Mouse (Mus musculus) spleen, adult 2 months (tissue): ENCODE measurements around the gene Thada. TPM values are rescaled to one million over a fixed set of nuclear protein-coding genes. Genes with fewer than 3 reads are reported as not detected.
"Not testable (repeated sequence)": the region's sequence is repeated elsewhere in the genome, so short reads cannot be mapped to it uniquely, and the experiment has no call there.

ENCODE experiments used
- DNase-seq, 2 experiments: peaks; one replicate each; pipeline versions ENCODE4 v3.0.0 to v3.0.0-alpha.2; 2012 to 2021; ENCODE audit warnings: low spot score in 2 of 2, low read depth in 1 of 2
- H3K27ac ChIP-seq: fragments of 200-500 bp; 2 replicates; pipeline ENCODE4 v1.5.1; 2012; ENCODE audit warnings: low read length, inconsistent platforms; ENCODE audit not compliant: insufficient read depth
- H3K27me3 ChIP-seq: fragments of 200-500 bp; 2 replicates; pipeline ENCODE4 v1.6.1; 2012; ENCODE audit warnings: mild to moderate bottlenecking, moderate library complexity, low read length, inconsistent platforms; ENCODE audit not compliant: control insufficient read depth, insufficient read depth
- H3K36me3 ChIP-seq: fragments of 200-500 bp; 2 replicates; pipeline ENCODE4 v1.6.1; 2012; ENCODE audit warnings: mild to moderate bottlenecking, low read length, inconsistent platforms; ENCODE audit not compliant: control insufficient read depth, insufficient read depth
- H3K4me1 ChIP-seq: fragments of 200-500 bp; 2 replicates; pipeline ENCODE4 v1.6.1; 2011; ENCODE audit warnings: inconsistent platforms; ENCODE audit not compliant: control insufficient read depth, insufficient read depth, insufficient read length
- H3K4me3 ChIP-seq: fragments of 200-500 bp; 2 replicates; pipeline ENCODE4 v1.5.1; 2011; ENCODE audit warnings: mild to moderate bottlenecking, inconsistent platforms; ENCODE audit not compliant: insufficient read depth, insufficient read length; ENCODE audit errors: extremely low read depth
- CTCF ChIP-seq: fragments of 200-500 bp; IDR thresholded peaks from 2 replicates; pipeline ENCODE4 v1.5.1; 2011; ENCODE audit warnings: mild to moderate bottlenecking, inconsistent platforms; ENCODE audit not compliant: insufficient read depth, insufficient read length, insufficient replicate concordance; ENCODE audit errors: extremely low read depth
- POLR2A ChIP-seq: fragments of 200-500 bp; IDR thresholded peaks from 2 replicates; pipeline ENCODE4 v1.6.1; 2011; ENCODE audit warnings: low read depth, low read length, inconsistent platforms
- WGBS: fragments of 180-500 bp; shearing (Covaris S2); methylation state at CpG from one replicate; pipeline ENCODE4 v1.1.7; 2018; 5-methylcytosine and 5-hydroxymethylcytosine counted together
- polyA plus RNA-seq: library from polyadenylated mRNA; depleted of rRNA; stranded (reverse); fragments of >200 nt; gene quantifications from 2 replicates; pipeline ENCODE4 v1.2.3, GENCODE M21; 2012

The Thada gene
- polyA plus RNA-seq, 1 experiment: 17.2 TPM

GRCm38 (mm10) chr17:84241308-84241957 is 224.6 kb downstream of the Thada start:
- 88% methylated on average over 6 of the region's 6 CpGs for WGBS
- peaks cover 5% of the 10 kb centered on the region for H3K36me3 ChIP-seq
- no peak for DNase-seq
- no peaks in the 10 kb centered on the region for H3K27me3 ChIP-seq
- no peak overlapping the region for H3K4me3 ChIP-seq
- no peaks in the 10 kb centered on the region for H3K4me1 ChIP-seq
- TF ChIP-seq POLR2A (no peak), CTCF (no peak)
- no peak overlapping the region for H3K27ac ChIP-seq

GRCm38 (mm10) chr17:84239679-84240292 is 226.2 kb downstream of the Thada start:
- H3K27me3 ChIP-seq: no peaks in the 10 kb centered on the region
- no peak for DNase-seq

GRCm38 (mm10) chr17:84238174-84238573 is 227.8 kb downstream of the Thada start:
- no peak for TF ChIP-seq CTCF
- no peak for TF ChIP-seq POLR2A
- Histone ChIP-seq H3K36me3 (no peaks in the 10 kb centered on the region), H3K27ac (no peak overlapping the region), H3K4me3 (no peak overlapping the region), H3K27me3 (no peaks in the 10 kb centered on the region), H3K4me1 (no peaks in the 10 kb centered on the region)
- WGBS: 59% methylated on average over 1 of the region's 1 CpGs
- DNase-seq: no peak

More at GRCm38 (mm10) chr17:84239679-84240292, 226.2 kb downstream of the Thada start:
- TF ChIP-seq POLR2A (no peak), CTCF (no peak)
- Histone ChIP-seq H3K27ac (no peak overlapping the region), H3K36me3 (peaks cover 2% of the 10 kb centered on the region), H3K4me3 (no peak overlapping the region), H3K4me1 (no peaks in the 10 kb centered on the region)
- 69% methylated on average over 2 of the region's 2 CpGs for WGBS

- H3K27ac ChIP-seq: no peak overlapping the region
- H3K4me3 ChIP-seq: no peak overlapping the region
- 87% methylated on average over 7 of the region's 7 CpGs for WGBS
- H3K27me3 ChIP-seq: no peaks in the 10 kb centered on the region
- no peaks in the 10 kb centered on the region for H3K36me3 ChIP-seq
- H3K4me1 ChIP-seq: no peaks in the 10 kb centered on the region
- TF ChIP-seq CTCF (no peak), POLR2A (no peak)
- DNase-seq: no peak
Measured at GRCm38 (mm10) chr17:84236781-84237557, 229.0 kb downstream of the Thada start.

GRCm38 (mm10) chr17:84235399-84235928 is 230.5 kb downstream of the Thada start:
- 91% methylated on average over 4 of the region's 4 CpGs for WGBS
- no peak overlapping the region for H3K27ac ChIP-seq
- TF ChIP-seq POLR2A (no peak), CTCF (no peak)
- H3K27me3 ChIP-seq: no peaks in the 10 kb centered on the region
- no peaks in the 10 kb centered on the region; the same call in 1 of the 2 replicates for H3K36me3 ChIP-seq
- no peak overlapping the region for H3K4me3 ChIP-seq
- DNase-seq: no peak
- H3K4me1 ChIP-seq: peaks cover 6% of the 10 kb centered on the region; the same call in 1 of the 2 replicates

- WGBS: 100% methylated on average over 2 of the region's 4 CpGs
- H3K27ac ChIP-seq: not testable (repeated sequence)
Measured at GRCm38 (mm10) chr17:84234785-84235184, 231.2 kb downstream of the Thada start.

More at GRCm38 (mm10) chr17:84234785-84235184, 231.2 kb downstream of the Thada start:
- DNase-seq, H3K27me3 ChIP-seq, H3K4me1 ChIP-seq, H3K36me3 ChIP-seq, H3K4me3 ChIP-seq: not testable (repeated sequence)
